Mouse (Mus musculus): ENCODE measurements around the gene Gmeb1. TPM values are rescaled to one million over a fixed set of nuclear protein-coding genes. Genes with fewer than 3 reads are reported as not detected.
"Not testable (repeated sequence)": the region's sequence is repeated elsewhere in the genome, so short reads cannot be mapped to it uniquely, and the experiment has no call there.

The Gmeb1 gene
- polyA plus RNA-seq, 1 experiment from 2014 or later = 13.2 TPM

GRCm38 (mm10) chr4:132301486-132301885 lies 40.1 kb upstream of the Gmeb1 start:
- ATAC-seq (ENCODE audit: insufficient read depth) = no peak
- no peaks in the 10 kb centered on the region for H3K27me3 ChIP-seq
- 80% methylated on average over 6 of the region's 6 CpGs for WGBS (ENCODE audit: insufficient replicate concordance)
- H3K27ac ChIP-seq (replicated peaks) = no peak overlapping the region
- H3K9me3 ChIP-seq (replicated peaks) = no peaks in the 10 kb centered on the region
- H3K4me3 ChIP-seq (replicated peaks) = no peak overlapping the region
- H3K4me2 ChIP-seq = no peak overlapping the region
- peaks cover 29% of the 10 kb centered on the region for H3K4me1 ChIP-seq (replicated peaks)
- H3K36me3 ChIP-seq (replicated peaks) = no peaks in the 10 kb centered on the region
- H3K9ac ChIP-seq = no peak overlapping the region

GRCm38 (mm10) chr4:132299849-132300248 lies 38.4 kb upstream of the Gmeb1 start:
- no peak overlapping the region for H3K27ac ChIP-seq (replicated peaks)
- no peak for ATAC-seq (ENCODE audit: insufficient read depth)
- 68% methylated on average over 1 of the region's 1 CpGs for WGBS (ENCODE audit: insufficient replicate concordance)
- H3K36me3 ChIP-seq (replicated peaks) = no peaks in the 10 kb centered on the region
- peaks cover 16% of the 10 kb centered on the region for H3K4me1 ChIP-seq (replicated peaks)
- no peak overlapping the region for H3K9ac ChIP-seq
- no peak overlapping the region for H3K4me2 ChIP-seq
- no peaks in the 10 kb centered on the region for H3K9me3 ChIP-seq (replicated peaks)
- no peak overlapping the region for H3K4me3 ChIP-seq (replicated peaks)
- no peaks in the 10 kb centered on the region for H3K27me3 ChIP-seq

DNA sequence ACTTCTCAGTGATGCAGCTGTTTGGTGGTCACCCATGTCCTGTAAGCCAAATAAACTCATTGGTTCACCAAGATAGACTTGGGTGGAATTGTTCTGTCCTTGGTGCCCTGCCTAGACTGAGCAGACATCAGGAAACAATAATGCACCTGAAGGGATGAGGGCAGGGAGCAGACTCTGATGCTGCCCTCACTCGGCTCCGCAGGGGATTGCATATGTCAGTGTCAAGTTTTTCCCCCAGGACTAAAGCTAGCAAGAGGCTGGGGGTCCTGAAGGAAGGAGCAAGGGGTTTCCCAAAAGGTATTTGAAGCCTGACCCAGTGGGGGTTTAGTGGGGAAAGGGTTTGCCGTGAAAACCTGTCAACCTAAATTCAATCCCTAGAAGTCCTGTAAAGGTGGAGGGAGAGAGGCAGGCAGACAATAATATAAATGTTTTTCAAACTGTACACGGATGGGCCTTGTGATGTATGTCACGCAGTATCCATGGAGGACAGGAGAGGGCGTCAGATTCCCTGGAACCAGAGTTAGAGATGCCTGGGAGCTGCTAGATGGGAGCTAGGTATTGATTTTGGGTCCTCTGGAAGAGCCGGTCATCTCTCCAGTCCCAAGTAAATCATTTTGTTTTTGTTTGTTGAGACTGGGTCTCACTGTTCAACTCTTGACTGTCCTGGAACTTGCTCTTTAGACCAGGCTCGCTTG lies 34.4 kb upstream of the Gmeb1 start:
- ATAC-seq (ENCODE audit: insufficient read depth) = no peak
- H3K4me3 ChIP-seq (replicated peaks) = no peak overlapping the region
- WGBS (ENCODE audit: insufficient replicate concordance) = 50% methylated on average over 8 of the region's 8 CpGs
- no peak overlapping the region for H3K4me2 ChIP-seq
- H3K27ac ChIP-seq (replicated peaks) = no peak overlapping the region
- H3K9ac ChIP-seq = no peak overlapping the region
- H3K27me3 ChIP-seq = no peaks in the 10 kb centered on the region
- no peaks in the 10 kb centered on the region for H3K9me3 ChIP-seq (replicated peaks)
- peaks cover 32% of the 10 kb centered on the region for H3K36me3 ChIP-seq (replicated peaks)
- H3K4me1 ChIP-seq (replicated peaks) = no peaks in the 10 kb centered on the region; the same call in 1 of the 2 replicates

- WGBS (ENCODE audit: insufficient replicate concordance) = 77% methylated on average over 7 of the region's 7 CpGs
- Histone ChIP-seq H3K4me2 (no peak overlapping the region), H3K9ac (no peak overlapping the region), H3K9me3 (replicated peaks) (no peaks in the 10 kb centered on the region), H3K4me1 (replicated peaks) (no peaks in the 10 kb centered on the region; the same call in 1 of the 2 replicates), H3K27me3 (no peaks in the 10 kb centered on the region), H3K4me3 (replicated peaks) (no peak overlapping the region), H3K36me3 (replicated peaks) (peaks cover 47% of the 10 kb centered on the region), H3K27ac (replicated peaks) (no peak overlapping the region)
- no peak for ATAC-seq (ENCODE audit: insufficient read depth)
Measured at GRCm38 (mm10) chr4:132293682-132294240, 32.4 kb upstream of the Gmeb1 start.

GRCm38 (mm10) chr4:132292988-132293387 lies 31.6 kb upstream of the Gmeb1 start:
- Histone ChIP-seq H3K9me3 (replicated peaks) (no peaks in the 10 kb centered on the region), H3K4me2 (no peak overlapping the region), H3K4me3 (replicated peaks) (no peak overlapping the region), H3K4me1 (replicated peaks) (no peaks in the 10 kb centered on the region; the same call in 1 of the 2 replicates), H3K27ac (replicated peaks) (no peak overlapping the region), H3K9ac (no peak overlapping the region), H3K27me3 (no peaks in the 10 kb centered on the region), H3K36me3 (replicated peaks) (peaks cover 49% of the 10 kb centered on the region)
- 72% methylated on average over 4 of the region's 4 CpGs for WGBS (ENCODE audit: insufficient replicate concordance)
- no peak for ATAC-seq (ENCODE audit: insufficient read depth)

GRCm38 (mm10) chr4:132291624-132292335 lies 30.4 kb upstream of the Gmeb1 start:
- H3K9ac ChIP-seq = no peak overlapping the region
- no peak for ATAC-seq (ENCODE audit: insufficient read depth)

DNA sequence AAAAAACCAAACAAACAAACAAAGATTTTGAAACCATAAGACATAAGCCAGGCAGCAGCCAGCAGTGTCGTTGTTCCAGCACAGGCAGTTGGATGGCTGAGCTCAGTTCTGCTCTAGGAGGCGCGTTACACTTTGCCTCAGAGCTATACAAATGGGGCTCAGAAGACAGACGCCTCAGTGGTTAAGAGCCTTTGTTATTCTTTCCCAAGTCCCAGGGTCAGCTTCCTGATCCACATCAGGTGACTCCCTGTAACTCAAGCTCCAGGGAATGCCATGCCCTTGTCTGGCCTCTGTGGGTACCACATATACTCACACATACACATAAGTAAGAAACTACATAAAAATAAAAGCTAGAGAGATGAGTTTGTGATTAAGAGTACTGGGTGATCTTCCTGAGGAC lies 29.7 kb upstream of the Gmeb1 start:
- H3K36me3 ChIP-seq (replicated peaks) = peaks cover 65% of the 10 kb centered on the region

More at GRCm38 (mm10) chr4:132291624-132292335, 30.4 kb upstream of the Gmeb1 start:
- no peak overlapping the region for H3K4me2 ChIP-seq
- no peak overlapping the region for H3K27ac ChIP-seq (replicated peaks)
- 84% methylated on average over 12 of the region's 12 CpGs for WGBS (ENCODE audit: insufficient replicate concordance)
- no peaks in the 10 kb centered on the region for H3K27me3 ChIP-seq
- H3K9me3 ChIP-seq (replicated peaks) = 0 out of 2 replicates have a peak, but pooled peaks cover 3% of the 10 kb centered on the region
- no peak overlapping the region for H3K4me3 ChIP-seq (replicated peaks)
- H3K36me3 ChIP-seq (replicated peaks) = peaks cover 58% of the 10 kb centered on the region
- no peaks in the 10 kb centered on the region; the same call in 1 of the 2 replicates for H3K4me1 ChIP-seq (replicated peaks)

GRCm38 (mm10) chr4:132288840-132289239 lies 27.4 kb upstream of the Gmeb1 start:
- H3K9ac ChIP-seq; H3K4me1 ChIP-seq (replicated peaks); H3K4me3 ChIP-seq (replicated peaks); ATAC-seq (ENCODE audit: insufficient read depth); H3K4me2 ChIP-seq; H3K27me3 ChIP-seq; H3K9me3 ChIP-seq (replicated peaks); H3K27ac ChIP-seq (replicated peaks): not testable (repeated sequence)
- peaks cover 78% of the 10 kb centered on the region for H3K36me3 ChIP-seq (replicated peaks)
- 91% methylated on average over 4 of the region's 5 CpGs for WGBS (ENCODE audit: insufficient replicate concordance)

More for the DNA sequence above, 29.7 kb upstream of the Gmeb1 start:
- Histone ChIP-seq H3K4me2 (no peak overlapping the region), H3K9ac (no peak overlapping the region), H3K27ac (replicated peaks) (no peak overlapping the region), H3K27me3 (no peaks in the 10 kb centered on the region), H3K4me3 (replicated peaks) (no peak overlapping the region), H3K4me1 (replicated peaks) (no peaks in the 10 kb centered on the region; the same call in 1 of the 2 replicates), H3K9me3 (replicated peaks) (0 out of 2 replicates have a peak, but pooled peaks cover 3% of the 10 kb centered on the region)
- ATAC-seq (ENCODE audit: insufficient read depth) = no peak
- WGBS (ENCODE audit: insufficient replicate concordance) = 94% methylated on average over 4 of the region's 4 CpGs

GRCm38 (mm10) chr4:132275949-132276348 lies 14.5 kb upstream of the Gmeb1 start:
- Histone ChIP-seq H3K36me3 (replicated peaks) (peaks cover 12% of the 10 kb centered on the region; the same call in 1 of the 2 replicates), H3K4me2 (peak overlapping the region; percentile 91), H3K9me3 (replicated peaks) (no peaks in the 10 kb centered on the region), H3K27ac (replicated peaks) (peak overlapping the region; percentile 76), H3K4me1 (replicated peaks) (peaks cover 45% of the 10 kb centered on the region), H3K27me3 (no peaks in the 10 kb centered on the region), H3K4me3 (replicated peaks) (peak overlapping the region; percentile 93), H3K9ac (peak overlapping the region; percentile 48)
- 12% methylated on average over 3 of the region's 3 CpGs for WGBS (ENCODE audit: insufficient replicate concordance)
- peak; percentile 14; the same call in 1 of the 2 replicates for ATAC-seq (ENCODE audit: insufficient read depth)

GRCm38 (mm10) chr4:132274156-132274862 lies 12.9 kb upstream of the Gmeb1 start, which contains the start of gene Taf12:
Gene Taf12 (plus strand): TSS chr4:132274375.
- WGBS (ENCODE audit: insufficient replicate concordance) = under 1% methylated on average over 48 of the region's 48 CpGs
- Histone ChIP-seq H3K4me1 (replicated peaks) (peaks cover 56% of the 10 kb centered on the region), H3K9me3 (replicated peaks) (no peaks in the 10 kb centered on the region), H3K27ac (replicated peaks) (peak within 1 kb of the TSS; percentile 98), H3K36me3 (replicated peaks) (0 out of 2 replicates have a peak, but pooled peaks cover 10% of the 10 kb centered on the region), H3K4me3 (replicated peaks) (peak within 1 kb of the TSS; percentile 93), H3K9ac (peak within 1 kb of the TSS; percentile 98), H3K27me3 (no peaks in the 10 kb centered on the region), H3K4me2 (peak within 1 kb of the TSS; percentile 91)
- peak; percentile 79 for ATAC-seq (ENCODE audit: insufficient read depth)

Data from liver, embryonic 15.5 days (tissue).